Mouse (Mus musculus) brain, adult 10 weeks (tissue): ENCODE results near the gene BC030870. TPM values are rescaled to one million over a fixed set of nuclear protein-coding genes. Genes with fewer than 3 reads are reported as not detected.

ENCODE experiments used
- polyA plus RNA-seq: library from polyadenylated mRNA; stranded (reverse); fragments of 350-450 nt; fragmentation: Illumina TruSeq; extraction: RNeasy Lipid Tissue Mini Kit (QIAGEN cat#74804); gene quantifications from one replicate; pipeline ENCODE4 v1.2.3, GENCODE M21; 2015; ENCODE audit warnings: low read depth, low replicate concordance

The BC030870 gene
- polyA plus RNA-seq, result not detected

DNA sequence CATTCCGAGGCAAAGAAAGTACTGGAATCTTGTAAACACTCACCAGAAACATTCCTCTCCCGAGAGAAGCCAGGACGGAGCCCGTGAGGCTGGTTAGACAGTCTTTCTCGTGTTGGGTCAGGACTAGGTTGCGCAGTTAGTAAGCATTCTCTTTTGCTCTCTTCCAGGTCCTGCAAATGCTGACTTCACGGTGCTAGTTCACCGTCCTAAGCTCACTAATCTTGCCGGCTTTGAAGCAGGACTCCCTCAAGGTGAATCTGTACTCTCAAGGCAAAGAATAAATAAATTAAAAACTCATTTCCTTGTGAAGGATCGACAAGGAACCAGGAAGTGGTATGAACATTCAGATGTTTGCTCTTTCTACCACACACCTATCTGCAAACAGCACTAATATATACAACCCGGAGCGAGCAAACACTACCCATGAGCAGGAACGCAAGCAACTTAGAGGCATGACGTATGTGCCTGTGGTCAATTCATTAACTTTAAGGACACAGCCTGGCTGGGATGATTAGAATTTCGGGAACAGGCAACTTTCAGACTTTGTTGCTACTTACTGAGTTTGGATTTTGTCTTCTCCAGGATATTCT, at the start of gene BC030870:
Gene BC030870 (minus strand): TSS at position 365 of the 590 bp plus-strand sequence.

DNA sequence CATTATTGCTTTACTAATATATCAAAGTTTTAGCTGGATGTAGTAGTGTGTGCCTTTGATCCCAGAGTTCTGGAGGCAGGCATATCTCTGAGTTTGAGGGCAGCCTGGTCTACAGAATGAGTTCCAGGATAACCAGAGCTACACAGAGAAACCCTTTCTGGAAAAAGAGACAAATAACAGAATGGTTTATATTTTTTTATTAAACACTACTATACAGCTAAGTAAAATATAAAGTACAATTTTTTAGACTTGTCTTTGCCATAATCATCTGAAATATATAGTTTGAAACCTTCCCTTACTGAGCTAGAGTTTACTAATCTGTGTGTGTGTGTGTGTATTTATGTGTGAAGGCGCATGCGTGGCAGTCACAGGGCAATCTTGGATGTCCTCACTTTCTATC, 54.6 kb downstream of the BC030870 start, which contains the start of gene Gm10663:
Gene Gm10663 (plus strand): TSS at position 301 of the 400 bp plus-strand sequence.

DNA sequence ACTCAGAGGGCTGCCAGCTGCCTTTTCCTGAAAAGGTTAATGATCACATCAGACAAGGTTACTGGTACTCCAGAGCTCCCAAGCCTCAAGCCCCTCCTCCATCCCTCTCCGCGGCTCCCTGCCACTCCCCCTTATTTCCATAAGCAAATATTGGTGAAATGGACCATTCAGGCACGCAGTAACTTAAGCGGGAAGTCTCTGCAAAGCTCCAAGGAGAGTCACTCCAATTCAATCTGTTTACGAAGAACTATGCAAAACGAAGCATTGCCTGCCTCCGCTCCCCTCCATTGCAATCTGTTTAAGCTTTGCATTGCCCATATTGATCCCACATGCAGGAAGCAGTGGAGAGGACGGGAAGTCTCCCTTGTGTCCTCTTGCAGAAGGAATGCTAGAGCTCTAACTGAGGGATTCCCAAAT, 92.2 kb downstream of the BC030870 start, which contains the start of gene Apela:
Gene Apela (minus strand): TSS at position 220 of the 417 bp plus-strand sequence.

Other genes starting within 250 kb of the BC030870 start
- 38.8 TPM for gene Tmem192, start 182.4 kb downstream of the BC030870 start, polyA plus RNA-seq
- gene Trim75, start 141.7 kb downstream of the BC030870 start, polyA plus RNA-seq, result not detected
- not detected for gene Trim61, start 111.0 kb downstream of the BC030870 start, polyA plus RNA-seq
- gene Trim60, start 111.0 kb downstream of the BC030870 start, polyA plus RNA-seq, result not detected
- not detected for gene Apela, start 92.2 kb downstream of the BC030870 start, polyA plus RNA-seq
- not detected for gene Gm10663, start 54.5 kb downstream of the BC030870 start, polyA plus RNA-seq